Mouse (Mus musculus) liver, adult 2 months (tissue): Measurements from ENCODE around the gene Coro6.

Experiments used
- CTCF ChIP-seq: fragments of 200-500 bp; IDR thresholded peaks from 2 replicates; pipeline ENCODE4 v1.5.1; 2011; ENCODE audit warnings: low read depth, low read length, control low read depth
- POLR2A ChIP-seq: fragments of 200-500 bp; IDR thresholded peaks from 2 replicates; pipeline ENCODE4 v1.6.1; 2011; ENCODE audit warnings: low read length, control low read depth; ENCODE audit not compliant: insufficient read depth; ENCODE audit errors: extremely low read depth

DNA sequence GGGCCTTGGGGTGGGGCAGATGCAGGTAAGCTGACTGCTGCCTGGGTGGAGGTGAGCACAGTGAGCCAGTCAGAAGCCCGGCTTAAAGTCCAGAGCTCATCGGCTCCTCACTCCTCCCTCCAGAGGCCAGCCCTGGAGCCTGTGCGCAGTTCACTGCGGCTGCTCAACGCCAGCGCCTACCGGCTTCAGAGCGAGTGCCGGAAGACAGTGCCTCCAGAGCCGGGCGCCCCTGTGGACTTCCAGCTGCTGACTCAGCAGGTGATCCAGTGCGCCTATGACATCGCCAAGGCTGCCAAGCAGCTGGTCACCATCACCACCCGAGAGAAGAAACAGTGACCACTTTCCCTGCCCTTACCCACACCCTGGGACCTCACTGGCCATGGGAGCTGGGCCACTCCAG is 44.1 kb downstream of the Coro6 start:
- no peak for TF ChIP-seq CTCF
- no peak for TF ChIP-seq POLR2A
